Mouse (Mus musculus) urinary bladder, postnatal 25 days (tissue): Measurements from ENCODE around the gene Zbtb25.

ENCODE experiments used
- DNase-seq: peaks from one replicate; pipeline ENCODE4 v3.0.0; 2022; ENCODE audit warnings: low spot score

The Zbtb25 gene

GRCm38 (mm10) chr12:76377059-76377458 lies 7.7 kb upstream of the Zbtb25 start:
- no peak for DNase-seq

- no peak for DNase-seq
Observed at GRCm38 (mm10) chr12:76376649-76377048, 7.2 kb upstream of the Zbtb25 start.

GRCm38 (mm10) chr12:76375506-76375905 lies 6.1 kb upstream of the Zbtb25 start:
- no peak for DNase-seq

GRCm38 (mm10) chr12:76374911-76375310 lies 5.5 kb upstream of the Zbtb25 start:
- no peak for DNase-seq

GRCm38 (mm10) chr12:76373991-76374390 lies 4.6 kb upstream of the Zbtb25 start:
- no peak for DNase-seq

GRCm38 (mm10) chr12:76372881-76373818 lies 3.7 kb upstream of the Zbtb25 start:
- DNase-seq = no peak

GRCm38 (mm10) chr12:76372046-76372445 lies 2.6 kb upstream of the Zbtb25 start:
- no peak for DNase-seq

- peak; percentile 78 for DNase-seq
Observed at GRCm38 (mm10) chr12:76370831-76371571, 1.6 kb upstream of the Zbtb25 start.

GRCm38 (mm10) chr12:76369978-76370830 lies 802 bp upstream of the Zbtb25 start, which contains the start of gene Zbtb1:
Gene Zbtb1 (plus strand): TSS chr12:76370266.
- peak; percentile 75 for DNase-seq

GRCm38 (mm10) chr12:76368790-76369205 lies 604 bp downstream of the Zbtb25 start:
- no peak for DNase-seq

GRCm38 (mm10) chr12:76368201-76368789 lies 1.1 kb downstream of the Zbtb25 start:
- no peak for DNase-seq

- no peak for DNase-seq
Observed at GRCm38 (mm10) chr12:76367096-76367995, 2.1 kb downstream of the Zbtb25 start.

GRCm38 (mm10) chr12:76366276-76366675 lies 3.1 kb downstream of the Zbtb25 start:
- DNase-seq = no peak

GRCm38 (mm10) chr12:76362303-76362676 lies 7.1 kb downstream of the Zbtb25 start:
- no peak for DNase-seq

GRCm38 (mm10) chr12:76361405-76362302 lies 7.7 kb downstream of the Zbtb25 start:
- DNase-seq = no peak

GRCm38 (mm10) chr12:76360868-76361267 lies 8.5 kb downstream of the Zbtb25 start:
- DNase-seq = no peak

GRCm38 (mm10) chr12:76349680-76350220 lies 19.7 kb downstream of the Zbtb25 start:
- DNase-seq = no peak

GRCm38 (mm10) chr12:76345759-76346455 lies 23.5 kb downstream of the Zbtb25 start:
- no peak for DNase-seq

GRCm38 (mm10) chr12:76341080-76341479 lies 28.3 kb downstream of the Zbtb25 start:
- peak; percentile 36 for DNase-seq
